ENCODE assay signal across 8 mouse cellular contexts in genomic region chr8:25389371-25389855, GRCm38 (mm10).
DNase-seq lines count a peak whose midpoint lies in the region.

No protein-coding gene starts in this region.

- intact Hi-C loops in heart, postnatal 25 days (cut with DNase I), result no loop called here
- intact Hi-C loops in left cerebral cortex, postnatal 36 days (cut with DNase I), result no loop called here

- peak; percentile 8 for DNase-seq in adrenal gland, adult 2 months
- no peak for DNase-seq in adrenal gland, postnatal 25 days
- DNase-seq in testis, postnatal 14 days (ENCODE audit: low spot score), result peak; percentile 9
- DNase-seq in testis, postnatal 10 days (ENCODE audit: low spot score), result no peak
- DNase-seq in heart, postnatal 25 days (ENCODE audit: low spot score), result peak; percentile 38
- peak; percentile 15 to 31 for DNase-seq in left cerebral cortex, postnatal 36 days (ENCODE audit: low spot score in 2 of 2)
- DNase-seq in right cerebral cortex, postnatal 14 days, result peak; percentile 33
- DNase-seq in spleen, postnatal 14 days (ENCODE audit: low spot score in 2 of 2), result no peak

Comparison
In these comparisons a context has a peak if more than half of its experiments do, and no peak if none do; other contexts are left out.
1. DNase-seq: peak in adrenal gland, adult 2 months (single experiment), testis, postnatal 14 days (single experiment), heart, postnatal 25 days (single experiment), left cerebral cortex, postnatal 36 days (2 of 2) and right cerebral cortex, postnatal 14 days (single experiment); none in adrenal gland, postnatal 25 days (single experiment), testis, postnatal 10 days (single experiment) and spleen, postnatal 14 days (0 of 2).